Mouse (Mus musculus): Measurements from ENCODE around the gene Lgmn. TPM values are rescaled to one million over a fixed set of nuclear protein-coding genes. Genes with fewer than 3 reads are reported as not detected.

The Lgmn gene
- 100 to 1,000 TPM; 108 to 121 TPM for total RNA-seq (2021)
- long read RNA-seq, transcript Lgmn-201 (14 exons, 1,990 nt): major isoform, 181 of 198 reads
- long read RNA-seq, partial matches to known transcripts: 10 of 198 reads
- long read RNA-seq, other reads (novel, unspliced or antisense): 6 of 198 reads

GRCm38 (mm10) chr12:102439632-102440023, at the start of gene Lgmn:
TSS of gene Lgmn (minus strand) at chr12:102439813.
- peak; percentile 98 to 99 for DNase-seq (ENCODE audit: low spot score in 2 of 2)

- DNase-seq (ENCODE audit: low spot score in 2 of 2): no peak
These were observed 45.3 kb upstream of the Lgmn start for GRCm38 (mm10) chr12:102484946-102485345.

GRCm38 (mm10) chr12:102480481-102480880, 40.9 kb upstream of the Lgmn start:
- no peak for DNase-seq (ENCODE audit: low spot score in 2 of 2)

- no peak for DNase-seq (ENCODE audit: low spot score in 2 of 2)
These were observed 34.8 kb upstream of the Lgmn start for GRCm38 (mm10) chr12:102474411-102474810.

GRCm38 (mm10) chr12:102468894-102469764, 29.5 kb upstream of the Lgmn start, which contains the start of gene Golga5:
TSS of gene Golga5 (plus strand) at chr12:102469135.
- peak; percentile 96 to 98 for DNase-seq (ENCODE audit: low spot score in 2 of 2)

GRCm38 (mm10) chr12:102468136-102468535, 28.5 kb upstream of the Lgmn start:
- DNase-seq (ENCODE audit: low spot score in 2 of 2): peak in 1 of 2 experiments; percentile 26

GRCm38 (mm10) chr12:102464650-102465049, 25.0 kb upstream of the Lgmn start:
- DNase-seq (ENCODE audit: low spot score in 2 of 2): no peak

- no peak for DNase-seq (ENCODE audit: low spot score in 2 of 2)
These were observed 21.6 kb upstream of the Lgmn start for GRCm38 (mm10) chr12:102461177-102461576.

GRCm38 (mm10) chr12:102460014-102460413, 20.4 kb upstream of the Lgmn start:
- no peak for DNase-seq (ENCODE audit: low spot score in 2 of 2)

GRCm38 (mm10) chr12:102456467-102457193, 17.0 kb upstream of the Lgmn start:
- DNase-seq (ENCODE audit: low spot score in 2 of 2): no peak

GRCm38 (mm10) chr12:102453581-102453980, 14.0 kb upstream of the Lgmn start:
- DNase-seq (ENCODE audit: low spot score in 2 of 2): no peak

- no peak for DNase-seq (ENCODE audit: low spot score in 2 of 2)
These were observed 11.7 kb upstream of the Lgmn start for GRCm38 (mm10) chr12:102451126-102451851.

GRCm38 (mm10) chr12:102450437-102450836, 10.8 kb upstream of the Lgmn start:
- no peak for DNase-seq (ENCODE audit: low spot score in 2 of 2)

- DNase-seq (ENCODE audit: low spot score in 2 of 2): no peak
These were observed 5.8 kb upstream of the Lgmn start for GRCm38 (mm10) chr12:102445436-102445835.

GRCm38 (mm10) chr12:102443676-102444075, 4.1 kb upstream of the Lgmn start:
- no peak for DNase-seq (ENCODE audit: low spot score in 2 of 2)

GRCm38 (mm10) chr12:102442639-102443038, 3.0 kb upstream of the Lgmn start:
- no peak for DNase-seq (ENCODE audit: low spot score in 2 of 2)

- no peak for DNase-seq (ENCODE audit: low spot score in 2 of 2)
These were observed 1.5 kb upstream of the Lgmn start for GRCm38 (mm10) chr12:102441141-102441540.

- no peak for DNase-seq (ENCODE audit: low spot score in 2 of 2)
These were observed 938 bp upstream of the Lgmn start for GRCm38 (mm10) chr12:102440551-102440950.

- no peak for DNase-seq (ENCODE audit: low spot score in 2 of 2)
These were observed 506 bp downstream of the Lgmn start for GRCm38 (mm10) chr12:102438983-102439631.

- DNase-seq (ENCODE audit: low spot score in 2 of 2): no peak
These were observed 1.7 kb downstream of the Lgmn start for GRCm38 (mm10) chr12:102437952-102438351.

Data from layer of hippocampus, postnatal 10 days (tissue).